Mouse (Mus musculus) cortical plate, adult 2 months (tissue): ENCODE results near the gene Lamc2.

ENCODE experiments used
- CTCF ChIP-seq: fragments of 200-500 bp; IDR thresholded peaks from 2 replicates; pipeline ENCODE4 v1.5.1; 2011; ENCODE audit warnings: mild to moderate bottlenecking, control low read depth, low read length; ENCODE audit not compliant: insufficient read depth; ENCODE audit errors: extremely low read depth
- POLR2A ChIP-seq: fragments of 200-500 bp; IDR thresholded peaks from 2 replicates; pipeline ENCODE4 v1.6.1; 2011; ENCODE audit warnings: mild to moderate bottlenecking, low read length, control low read depth; ENCODE audit not compliant: insufficient read depth; ENCODE audit errors: extremely low read depth

DNA sequence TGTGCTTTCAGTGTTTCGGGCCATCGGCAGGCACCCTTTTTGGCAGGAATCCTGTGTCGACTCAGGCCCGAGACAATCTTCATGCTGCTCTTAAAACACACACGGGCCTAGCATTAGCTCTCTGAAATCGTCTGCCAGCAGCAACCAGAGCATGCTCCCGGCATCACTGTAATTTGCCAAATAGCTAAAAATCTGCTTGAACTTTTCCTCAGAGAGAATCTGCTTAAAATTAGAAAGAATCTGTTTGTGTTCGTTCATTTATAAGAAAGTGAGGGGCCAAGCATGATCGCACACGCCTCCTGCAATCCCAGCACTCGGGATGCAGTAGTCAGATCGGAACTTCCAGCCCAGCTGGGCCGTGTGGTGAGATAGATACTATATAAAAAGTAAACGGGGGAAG is 15.2 kb upstream of the Lamc2 start:
- TF ChIP-seq CTCF, result no peak
- no peak for TF ChIP-seq POLR2A
